Comparison of ENCODE assay signal across 8 mouse cellular contexts in genomic region chrX:21061460-21061859, GRCm38 (mm10). TPM values are rescaled to one million over a fixed set of nuclear protein-coding genes. Genes with fewer than 3 reads are reported as not detected.
DNase-seq lines count a peak whose midpoint lies in the region; ATAC-seq and TF ChIP-seq lines count a peak whose summit lies in the region.

No protein-coding gene starts in this region.

- H3K27ac ChIP-seq in hindbrain, embryonic 10.5 days = peak overlapping the region; percentile 81
- no peak overlapping the region for H3K27ac ChIP-seq in liver, postnatal 0 days (ENCODE audit: low read depth)

- peak overlapping the region; percentile 61 for H3K4me2 ChIP-seq in liver, postnatal 0 days (ENCODE audit: low read depth, low read length)

- H3K4me1 ChIP-seq in hindbrain, embryonic 10.5 days (replicated peaks) = no peaks in the 10 kb centered on the region
- no peaks in the 10 kb centered on the region for H3K4me1 ChIP-seq in liver, postnatal 0 days (ENCODE audit: insufficient read depth)

- H3K9me3 ChIP-seq in hindbrain, embryonic 10.5 days = no peaks in the 10 kb centered on the region
- no peaks in the 10 kb centered on the region for H3K9me3 ChIP-seq in liver, postnatal 0 days (ENCODE audit: low read length)

- H3K36me3 ChIP-seq in hindbrain, embryonic 10.5 days = no peaks in the 10 kb centered on the region
- H3K36me3 ChIP-seq in liver, postnatal 0 days (replicated peaks; ENCODE audit: insufficient read depth, low read length) = no peaks in the 10 kb centered on the region

- H3K27me3 ChIP-seq in hindbrain, embryonic 10.5 days (ENCODE audit: insufficient read depth, poor library complexity, severe bottlenecking) = no peaks in the 10 kb centered on the region
- no peaks in the 10 kb centered on the region for H3K27me3 ChIP-seq in liver, postnatal 0 days (ENCODE audit: insufficient read depth, low read length)

- ATAC-seq in liver, postnatal 0 days = peak; percentile 57

- TF ChIP-seq EP300 in liver, postnatal 0 days (IDR thresholded peaks at IDR 0.05; ENCODE audit: low read depth) = no peak

- no peak for TF ChIP-seq CTCF in liver, postnatal 0 days (IDR thresholded peaks at IDR 0.05; ENCODE audit: low read depth)

- 30% methylated on average over 9 of the region's 9 CpGs for WGBS in hindbrain, embryonic 10.5 days
- 29% methylated on average over 9 of the region's 9 CpGs for WGBS in liver, postnatal 0 days (ENCODE audit: insufficient replicate concordance)

- peak; percentile 4 for DNase-seq in kidney, adult 18-20 months
- no peak for DNase-seq in kidney, postnatal 36 days
- peak; percentile 17 for DNase-seq in R1 (ENCODE audit: low read depth, low spot score)
- no peak for DNase-seq in hindbrain, embryonic 10.5 days (ENCODE audit: low spot score)
- no peak for DNase-seq in liver, postnatal 0 days
- DNase-seq in embryo, embryonic 11 days = no peak
- DNase-seq in retina, embryonic 14.5 days (ENCODE audit: low spot score) = no peak
- DNase-seq in adrenal gland, postnatal 4 days (ENCODE audit: low spot score in 2 of 2) = no peak

- peak overlapping the region; percentile 48 for H3K9ac ChIP-seq in liver, postnatal 0 days (replicated peaks)

- peak overlapping the region; percentile 56 for H3K4me3 ChIP-seq in hindbrain, embryonic 10.5 days
- peak overlapping the region; percentile 60 for H3K4me3 ChIP-seq in liver, postnatal 0 days (ENCODE audit: low read depth, low read length)

RNA-seq across cellular contexts. Expression of gene Zfp182, which starts 0.7 kb away (rescaled TPM):
- 4.1 and 6.0 TPM in 2 replicates for polyA plus RNA-seq in hindbrain, embryonic 10.5 days (2016; fragmentation: Nextera tagmentation; extraction: Ambion mirVana)
- polyA plus RNA-seq in liver, postnatal 0 days (2015; fragmentation: Nextera tagmentation; extraction: Ambion mirVana) = 1.3 and 1.4 TPM in 2 replicates
- 10 to 100 TPM; 10.5 to 10.8 TPM for total RNA-seq in adrenal gland, postnatal 4 days (2021)

RNA-seq across cellular contexts. Expression of gene Spaca5, which starts 6.7 kb away (rescaled TPM):
- not detected in 2 replicates for polyA plus RNA-seq in hindbrain, embryonic 10.5 days (2016; fragmentation: Nextera tagmentation; extraction: Ambion mirVana)
- not detected in 2 replicates for polyA plus RNA-seq in liver, postnatal 0 days (2015; fragmentation: Nextera tagmentation; extraction: Ambion mirVana)
- total RNA-seq in adrenal gland, postnatal 4 days (2021) = not detected

RNA-seq across cellular contexts. Expression of gene Zfp300, which starts 27.9 kb away (rescaled TPM):
- polyA plus RNA-seq in hindbrain, embryonic 10.5 days (2016; fragmentation: Nextera tagmentation; extraction: Ambion mirVana) = 1.9 and 2.2 TPM in 2 replicates
- polyA plus RNA-seq in liver, postnatal 0 days (2015; fragmentation: Nextera tagmentation; extraction: Ambion mirVana) = 0.08 TPM in 2 replicates
- 1 to 10 TPM; 3.4 to 4.3 TPM for total RNA-seq in adrenal gland, postnatal 4 days (2021)

RNA-seq across cellular contexts. Expression of gene Ssxa1, which starts 54.2 kb away (rescaled TPM):
- not detected in 2 replicates for polyA plus RNA-seq in hindbrain, embryonic 10.5 days (2016; fragmentation: Nextera tagmentation; extraction: Ambion mirVana)
- polyA plus RNA-seq in liver, postnatal 0 days (2015; fragmentation: Nextera tagmentation; extraction: Ambion mirVana) = not detected in 2 replicates
- total RNA-seq in adrenal gland, postnatal 4 days (2021) = not detected

Comparison
In these comparisons a context has a peak if more than half of its experiments do, and no peak if none do; other contexts are left out.
1. DNase-seq: peak in kidney, adult 18-20 months (single experiment) and R1 (single experiment); none in kidney, postnatal 36 days (0 of 2), hindbrain, embryonic 10.5 days (single experiment), liver, postnatal 0 days (single experiment), embryo, embryonic 11 days (single experiment), retina, embryonic 14.5 days (single experiment) and adrenal gland, postnatal 4 days (0 of 2).